Mouse (Mus musculus) mesoderm, embryonic 11.5 days (tissue): ENCODE measurements around the gene Tmem203.

Experiments
- DNase-seq: peaks from one replicate; pipeline ENCODE4 v3.0.0-alpha.2; 2012; ENCODE audit warnings: low read depth, low spot score

Gene Tmem203

GRCm38 (mm10) chr2:25263623-25264285 is 8.5 kb downstream of the Tmem203 start:
- no peak for DNase-seq

DNA sequence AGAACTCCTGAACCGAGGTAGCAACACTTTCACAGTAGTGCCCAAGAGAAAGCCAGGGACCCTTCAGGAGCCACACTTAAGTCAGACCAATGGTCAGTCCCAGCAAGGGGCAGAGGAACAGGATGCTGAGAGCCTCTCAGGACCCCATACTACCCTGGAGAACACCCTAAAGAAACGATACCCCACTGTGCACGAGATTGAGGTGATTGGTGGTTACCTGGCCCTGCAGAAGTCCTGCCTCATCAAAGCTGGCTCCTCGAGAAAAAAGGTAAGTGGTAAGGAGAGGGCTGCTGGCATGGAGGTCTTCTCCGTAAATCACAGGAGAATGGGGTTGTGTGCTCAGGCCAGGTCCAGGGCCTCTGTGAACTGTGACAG is 9.0 kb downstream of the Tmem203 start:
- no peak for DNase-seq

DNA sequence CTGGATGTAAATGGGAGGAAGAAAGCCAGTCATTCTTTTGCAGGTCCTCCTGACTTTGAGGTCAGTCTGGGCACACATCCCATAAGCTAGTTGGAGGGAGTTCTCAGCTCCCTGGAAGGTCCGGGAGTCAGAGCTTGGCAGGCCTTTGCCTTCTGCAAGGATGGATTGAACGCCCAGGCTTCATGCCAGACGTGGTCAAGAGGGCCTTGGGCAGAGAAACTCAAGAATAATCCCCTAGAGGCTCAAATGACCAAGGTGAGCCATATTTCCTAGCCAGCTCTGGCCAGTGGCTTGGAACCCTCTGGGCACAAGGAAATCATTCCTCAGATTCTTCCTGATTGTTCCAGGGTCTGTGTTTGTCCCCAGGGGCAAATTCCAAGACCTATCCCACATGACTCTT is 9.6 kb downstream of the Tmem203 start:
- DNase-seq: no peak

DNA sequence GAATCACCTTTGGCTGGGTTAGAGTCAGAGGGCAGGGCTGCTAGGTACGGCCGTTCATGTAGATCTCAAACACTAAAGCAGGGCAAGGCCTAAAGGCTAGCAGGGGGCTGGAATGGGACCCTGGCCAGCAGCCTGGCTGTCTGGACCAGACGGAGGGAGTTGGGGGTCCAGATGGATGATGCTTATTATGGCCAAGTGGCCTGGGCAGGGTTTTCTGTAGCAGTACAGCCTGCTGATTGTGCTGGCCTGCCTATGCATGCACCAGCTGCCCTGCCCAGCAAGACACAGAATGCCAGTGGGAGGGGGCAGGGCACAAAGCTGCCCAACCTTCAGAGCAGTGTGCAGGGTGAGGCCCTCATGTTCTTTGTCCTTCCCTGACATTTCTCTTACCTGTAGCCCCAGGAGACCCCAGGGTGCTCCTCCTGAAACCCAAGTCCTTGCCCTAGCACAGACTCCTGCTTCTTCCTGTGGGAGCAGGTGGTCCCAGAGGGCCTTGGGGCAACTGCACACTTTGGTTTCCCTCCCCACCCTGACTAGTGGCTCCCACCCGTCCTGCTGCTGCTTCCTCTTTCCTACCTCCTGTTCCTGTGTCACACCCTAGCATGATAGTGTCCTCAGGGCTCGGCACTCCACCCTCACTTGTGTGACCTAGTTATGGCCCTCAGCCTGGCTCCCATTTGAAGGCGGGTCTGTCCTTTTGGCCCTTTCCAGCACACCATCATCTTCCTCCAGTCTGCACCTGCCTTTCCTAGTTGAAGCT is 10.8 kb downstream of the Tmem203 start:
- DNase-seq: no peak

DNA sequence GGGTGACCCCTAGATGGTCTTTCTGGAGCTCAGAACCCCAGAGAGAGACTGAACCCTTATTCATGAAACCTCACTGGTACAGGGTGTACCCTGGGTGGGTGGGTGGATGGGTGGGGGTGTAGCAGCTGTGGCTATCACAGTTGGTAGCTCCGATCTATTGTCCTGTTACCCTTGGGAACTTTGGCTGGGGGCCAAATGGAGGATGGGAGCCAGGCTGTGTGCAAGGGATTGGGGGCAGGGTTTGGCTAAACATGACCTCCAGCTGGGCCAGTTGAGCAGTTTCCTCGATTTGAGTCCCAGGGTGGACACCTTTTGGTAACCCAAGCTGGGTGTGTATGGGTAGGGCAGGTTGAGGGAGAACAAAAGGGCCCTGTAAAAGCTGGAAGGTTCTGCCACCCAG is 11.5 kb downstream of the Tmem203 start:
- no peak for DNase-seq

DNA sequence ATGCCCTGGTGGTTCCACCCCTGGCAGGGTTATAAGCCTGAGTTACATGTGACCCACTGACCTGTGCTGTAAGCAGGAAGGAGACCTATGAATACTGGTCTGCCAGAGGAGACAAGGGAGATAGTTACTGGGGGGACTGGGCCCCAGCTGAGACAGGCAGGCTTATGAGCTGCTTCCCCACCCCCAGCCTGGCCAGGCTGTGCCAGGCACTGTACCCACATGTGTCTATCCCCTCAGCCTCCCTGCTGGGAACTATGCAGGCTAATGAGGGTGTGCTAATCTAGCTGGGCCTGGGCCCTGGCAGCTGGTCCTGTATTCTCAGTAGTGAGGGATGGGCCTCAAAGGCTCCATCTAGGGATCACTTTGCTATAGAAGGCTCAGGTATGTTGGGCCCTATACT is 12.0 kb downstream of the Tmem203 start:
- DNase-seq: no peak

- DNase-seq: no peak
Measured at GRCm38 (mm10) chr2:25267746-25268309, 12.6 kb downstream of the Tmem203 start.

DNA sequence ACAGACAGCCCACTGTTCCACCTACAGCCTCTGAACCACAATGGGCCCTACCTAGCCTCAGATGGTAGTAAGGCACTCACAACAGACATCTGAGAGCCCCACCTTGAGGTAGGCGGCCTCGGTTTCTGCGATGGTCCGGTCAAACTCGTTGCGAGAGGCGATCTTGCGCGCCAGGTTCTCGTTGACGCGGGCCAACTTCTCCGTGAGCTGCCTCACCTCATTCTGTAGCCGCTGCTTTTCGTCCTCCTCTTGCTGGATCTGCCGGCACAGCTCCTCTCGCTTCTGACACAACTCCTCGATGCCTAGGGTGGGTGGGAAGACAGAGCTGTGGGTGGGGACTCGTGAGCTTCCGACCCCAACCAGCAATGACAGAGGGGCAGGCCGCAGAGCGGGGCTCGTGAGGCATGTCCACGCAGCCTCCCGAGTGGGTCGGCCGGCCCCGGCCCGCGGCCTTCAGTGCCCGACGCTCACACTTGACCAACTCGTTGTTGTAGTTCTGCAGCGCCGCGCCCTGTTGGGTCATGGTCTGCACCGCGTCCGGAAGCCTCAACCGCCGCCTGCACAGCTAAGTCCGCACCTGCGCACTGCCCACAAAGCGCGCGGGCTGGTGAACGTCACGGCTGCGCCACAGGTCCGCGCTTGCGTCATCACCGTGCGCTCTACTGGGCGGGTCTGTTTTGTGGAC is 16.7 kb downstream of the Tmem203 start, which contains the start of the genes Ssna1 and Anapc2:
Gene Ssna1 (minus strand): TSS at position 612 of the 685 bp plus-strand sequence.
Gene Anapc2 (plus strand): TSS at position 652 of the 685 bp plus-strand sequence.
- peak; percentile 98 for DNase-seq

DNA sequence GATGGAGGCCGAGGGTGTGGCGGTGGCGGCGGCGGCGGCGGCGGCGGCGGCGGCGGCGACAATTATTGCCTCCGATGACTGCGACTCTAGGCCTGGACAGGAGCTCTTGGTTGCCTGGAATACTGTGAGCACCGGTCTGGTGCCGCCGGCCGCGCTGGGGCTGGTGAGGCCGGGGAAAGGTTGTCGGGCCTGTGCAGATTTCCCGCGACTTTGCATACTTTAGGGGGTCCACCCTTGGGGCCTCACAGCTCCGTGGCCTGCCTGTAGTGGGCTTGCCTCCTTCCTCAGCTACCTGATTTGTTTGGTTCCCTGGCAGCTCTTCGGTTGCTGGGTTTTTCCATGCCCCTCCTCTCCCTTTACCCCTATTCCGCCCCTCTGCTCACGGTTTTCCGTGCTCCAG is 17.3 kb downstream of the Tmem203 start:
- DNase-seq: no peak

- DNase-seq: no peak
Measured at GRCm38 (mm10) chr2:25273010-25273409, 17.8 kb downstream of the Tmem203 start.

GRCm38 (mm10) chr2:25278928-25279882 is 24.0 kb downstream of the Tmem203 start:
- DNase-seq: peak; percentile 82

- no peak for DNase-seq
Measured at GRCm38 (mm10) chr2:25285551-25285950, 30.3 kb downstream of the Tmem203 start.

- no peak for DNase-seq
Measured at GRCm38 (mm10) chr2:25286314-25286713, 31.1 kb downstream of the Tmem203 start.

GRCm38 (mm10) chr2:25286837-25287636 is 31.8 kb downstream of the Tmem203 start:
- no peak for DNase-seq

DNA sequence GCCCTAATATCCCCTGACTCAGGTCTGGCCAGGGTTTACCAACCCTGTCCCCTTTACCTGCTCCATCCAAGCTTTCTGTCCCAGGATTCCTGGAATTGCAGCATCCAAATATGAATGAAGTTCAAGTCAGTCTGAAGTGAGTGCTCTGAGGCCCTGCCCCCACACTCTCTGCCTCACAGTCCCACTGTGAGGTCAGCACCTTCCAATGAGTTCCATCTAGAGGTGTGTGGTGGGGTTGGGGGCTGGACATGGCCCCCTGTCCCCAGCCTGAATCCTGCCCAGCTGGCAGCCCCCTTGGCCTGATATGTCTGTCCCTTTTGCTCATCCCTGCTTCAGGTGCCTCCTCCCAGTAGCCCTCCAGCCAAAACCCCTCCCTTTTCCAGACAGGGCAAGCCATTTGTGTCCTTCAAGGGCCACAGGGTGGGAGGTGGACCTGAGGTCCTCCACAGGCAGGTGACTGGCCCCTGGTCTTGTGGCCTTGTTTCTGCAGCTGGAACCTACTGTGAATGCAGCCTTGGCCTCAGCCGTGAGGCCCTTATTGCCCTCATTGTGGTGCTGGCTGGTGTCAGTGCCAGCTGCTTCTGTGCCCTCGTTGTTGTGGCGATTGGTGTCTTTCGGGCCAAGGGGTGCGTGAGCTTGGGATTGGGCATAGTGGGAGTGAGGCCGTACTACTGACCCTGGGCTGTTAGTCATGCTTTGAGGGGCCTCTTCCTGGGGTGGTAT is 32.8 kb downstream of the Tmem203 start, which contains the start of gene Tmem210:
Gene Tmem210 (plus strand): TSS at position 219 of the 723 bp plus-strand sequence.
- no peak for DNase-seq

DNA sequence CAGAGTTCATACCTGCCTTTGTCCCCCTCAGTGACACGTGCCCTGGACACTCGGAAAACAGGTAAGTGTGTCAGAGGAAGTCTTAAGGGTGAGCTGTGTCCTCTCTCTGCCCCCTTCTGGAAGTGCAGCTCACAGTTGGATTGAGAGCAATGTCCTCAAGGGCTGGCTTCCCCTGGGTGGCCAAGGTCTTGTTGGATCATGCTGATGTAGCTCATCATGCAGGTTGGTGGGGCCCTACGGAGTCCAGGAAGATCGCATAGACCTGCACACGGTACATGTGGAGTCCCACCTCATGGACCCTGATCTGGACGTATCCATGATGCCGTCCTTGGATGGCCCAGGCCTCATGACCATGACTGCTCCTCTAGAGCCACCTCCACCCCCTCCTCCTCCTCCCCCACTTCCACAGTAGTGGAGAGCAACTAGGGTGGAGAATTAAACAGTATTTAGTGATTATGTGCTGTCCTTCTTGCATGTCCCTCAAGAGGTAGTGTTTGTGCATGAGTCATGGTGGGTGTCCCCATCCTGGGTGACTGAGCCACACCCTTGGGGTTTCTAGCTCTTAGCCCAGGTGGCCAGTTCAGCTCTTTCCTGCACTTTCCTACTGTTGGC is 33.6 kb downstream of the Tmem203 start:
- DNase-seq: no peak

GRCm38 (mm10) chr2:25289651-25290050 is 34.4 kb downstream of the Tmem203 start, which contains the start of gene Lrrc26:
Gene Lrrc26 (plus strand): TSS chr2:25289915.
- no peak for DNase-seq

DNA sequence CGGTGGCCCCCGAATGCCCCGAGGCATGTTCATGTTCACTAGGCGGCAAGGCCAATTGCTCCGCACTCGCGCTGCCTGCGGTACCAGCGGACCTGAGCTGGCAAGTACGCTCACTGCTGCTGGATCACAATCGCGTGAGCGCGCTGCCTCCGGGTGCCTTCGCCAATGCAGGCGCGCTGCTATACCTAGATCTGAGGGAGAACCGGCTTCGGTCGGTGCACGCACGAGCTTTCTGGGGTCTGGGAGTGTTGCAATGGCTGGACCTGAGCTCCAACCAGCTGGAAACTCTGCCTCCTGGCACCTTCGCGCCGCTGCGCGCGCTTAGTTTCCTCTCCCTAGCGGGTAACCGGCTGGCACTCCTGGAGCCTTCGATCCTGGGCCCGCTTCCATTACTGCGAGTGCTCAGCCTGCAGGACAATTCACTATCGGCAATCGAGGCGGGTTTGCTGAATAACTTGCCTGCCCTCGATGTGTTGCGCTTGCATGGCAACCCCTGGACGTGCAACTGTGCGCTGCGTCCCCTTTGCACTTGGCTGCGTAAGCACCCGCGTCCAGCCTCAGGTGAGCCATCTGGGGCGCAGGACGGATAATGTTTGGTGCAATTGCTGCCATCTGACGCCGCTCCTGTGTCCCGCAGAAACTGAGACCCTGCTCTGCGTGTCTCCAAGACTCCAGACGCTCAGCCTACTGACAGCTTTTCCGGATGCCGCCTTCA is 35.0 kb downstream of the Tmem203 start:
- DNase-seq: no peak
